Mouse (Mus musculus): Measurements from ENCODE around the gene Mbtps1.

Gene Mbtps1

GRCm38 (mm10) chr8:119557821-119558602, 523 bp downstream of the Mbtps1 start:
- no peak for DNase-seq (ENCODE audit: extremely low spot score)

GRCm38 (mm10) chr8:119557132-119557531, 1.4 kb downstream of the Mbtps1 start:
- DNase-seq (ENCODE audit: extremely low spot score), result no peak

DNA sequence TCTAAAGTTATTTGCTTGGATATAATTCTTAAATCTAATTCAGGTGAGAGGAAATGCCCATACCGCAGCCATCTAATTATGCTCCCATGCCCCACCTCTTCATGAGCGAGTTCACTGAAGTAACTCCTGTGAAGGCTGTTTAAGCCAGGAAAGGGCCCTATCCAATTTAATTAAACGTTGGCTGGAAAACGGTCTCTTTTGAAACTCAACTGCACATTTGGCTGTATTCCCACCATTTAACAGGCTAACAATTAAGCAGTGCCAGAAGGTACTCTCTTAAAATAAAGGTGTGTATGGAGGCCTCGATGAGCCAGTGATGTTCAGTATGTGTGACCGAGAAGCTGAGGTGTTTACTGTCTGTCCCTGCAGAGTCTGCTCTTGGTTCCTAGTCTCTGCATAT, 2.7 kb downstream of the Mbtps1 start:
- no peak for DNase-seq (ENCODE audit: extremely low spot score)

GRCm38 (mm10) chr8:119552967-119553366, 5.6 kb downstream of the Mbtps1 start:
- no peak for DNase-seq (ENCODE audit: extremely low spot score)

DNA sequence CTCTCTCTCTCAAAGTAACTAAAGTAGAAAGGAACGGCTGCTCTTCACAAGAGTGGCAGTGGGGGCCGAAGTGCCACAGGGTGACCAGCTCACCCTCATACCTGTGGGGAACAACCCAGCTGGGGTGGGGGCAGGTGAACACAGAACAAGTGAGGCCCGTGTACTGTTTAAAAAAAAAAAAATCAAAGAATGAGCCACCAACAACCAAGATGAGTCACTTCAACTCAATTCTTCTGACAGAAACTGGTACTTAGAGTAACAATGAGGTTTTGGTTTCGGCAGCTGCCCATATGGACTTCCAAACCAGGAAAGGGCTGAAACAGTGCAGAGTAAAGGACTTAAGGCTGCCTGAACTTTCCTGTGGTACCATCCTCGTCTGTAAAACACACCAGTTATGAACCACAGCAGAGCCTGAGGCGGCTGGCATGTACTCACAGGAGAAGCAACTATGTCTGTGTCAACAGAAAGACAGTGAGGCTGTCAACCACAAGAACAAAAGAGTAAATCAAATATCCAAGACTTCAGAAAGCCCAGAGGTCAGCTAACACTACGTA, 9.9 kb downstream of the Mbtps1 start:
- DNase-seq (ENCODE audit: extremely low spot score), result no peak

DNA sequence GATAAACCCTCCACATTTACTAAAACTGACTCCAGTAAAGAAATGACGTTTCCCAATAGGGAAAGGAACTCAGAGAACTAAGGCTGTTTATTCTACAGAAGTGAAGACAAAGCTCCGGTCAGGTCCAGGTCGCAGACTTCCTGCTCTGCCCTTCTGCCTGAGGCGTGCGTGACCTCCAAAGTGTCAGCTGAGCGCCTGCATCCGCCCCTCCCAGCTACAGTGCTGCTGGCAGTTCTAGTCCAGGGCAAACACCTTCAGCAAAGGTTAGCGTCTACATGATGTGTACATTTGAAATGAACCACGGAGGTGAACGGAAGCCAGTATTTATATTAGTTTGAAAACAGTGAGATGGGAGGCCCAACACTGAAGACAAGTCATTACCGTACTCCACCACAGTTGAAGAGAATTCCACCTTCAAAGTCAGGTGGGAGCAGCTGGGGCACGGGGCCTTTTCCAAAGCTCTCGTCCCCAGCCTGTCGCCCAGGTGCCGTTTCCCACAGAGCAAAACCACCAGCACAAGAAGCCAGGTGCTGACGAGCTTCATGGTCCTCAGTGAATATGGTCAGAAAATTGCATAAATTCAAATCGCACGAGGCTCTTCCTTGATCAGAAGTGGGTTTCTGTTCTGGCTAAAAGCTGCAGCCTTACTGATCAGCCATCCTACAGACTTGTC, 11.4 kb downstream of the Mbtps1 start:
- DNase-seq (ENCODE audit: extremely low spot score), result no peak

- no peak for DNase-seq (ENCODE audit: extremely low spot score)
Measured at GRCm38 (mm10) chr8:119545791-119546190, 12.7 kb downstream of the Mbtps1 start.

- no peak for DNase-seq (ENCODE audit: extremely low spot score)
Measured at GRCm38 (mm10) chr8:119545180-119545579, 13.4 kb downstream of the Mbtps1 start.

GRCm38 (mm10) chr8:119544606-119545005, 13.9 kb downstream of the Mbtps1 start:
- DNase-seq (ENCODE audit: extremely low spot score), result no peak

GRCm38 (mm10) chr8:119531973-119532372, 26.6 kb downstream of the Mbtps1 start:
- no peak for DNase-seq (ENCODE audit: extremely low spot score)

- no peak for DNase-seq (ENCODE audit: extremely low spot score)
Measured at GRCm38 (mm10) chr8:119531397-119531796, 27.1 kb downstream of the Mbtps1 start.

DNA sequence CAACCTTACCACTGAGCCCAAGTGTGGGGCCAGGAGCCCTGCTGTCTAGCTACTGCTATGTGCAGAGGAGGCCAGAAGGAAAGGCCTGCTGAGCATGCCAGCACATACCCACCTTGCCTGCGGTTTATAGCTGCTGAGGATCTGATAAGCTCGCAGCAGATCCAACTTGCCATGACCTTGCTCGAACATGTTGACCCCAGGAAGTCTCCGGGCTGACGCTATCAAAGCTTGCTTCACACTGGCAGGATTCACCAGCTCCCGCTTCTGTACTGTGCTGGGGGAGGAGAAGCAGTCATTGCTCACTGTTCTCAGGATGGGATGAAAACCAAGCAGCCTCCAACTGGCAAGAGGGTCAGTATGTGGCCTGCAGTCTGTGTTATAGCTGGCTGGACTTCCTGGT, 27.6 kb downstream of the Mbtps1 start:
- no peak for DNase-seq (ENCODE audit: extremely low spot score)

GRCm38 (mm10) chr8:119528762-119529161, 29.8 kb downstream of the Mbtps1 start:
- no peak for DNase-seq (ENCODE audit: extremely low spot score)

- DNase-seq (ENCODE audit: extremely low spot score), result no peak
Measured at GRCm38 (mm10) chr8:119520102-119520501, 38.4 kb downstream of the Mbtps1 start.

DNA sequence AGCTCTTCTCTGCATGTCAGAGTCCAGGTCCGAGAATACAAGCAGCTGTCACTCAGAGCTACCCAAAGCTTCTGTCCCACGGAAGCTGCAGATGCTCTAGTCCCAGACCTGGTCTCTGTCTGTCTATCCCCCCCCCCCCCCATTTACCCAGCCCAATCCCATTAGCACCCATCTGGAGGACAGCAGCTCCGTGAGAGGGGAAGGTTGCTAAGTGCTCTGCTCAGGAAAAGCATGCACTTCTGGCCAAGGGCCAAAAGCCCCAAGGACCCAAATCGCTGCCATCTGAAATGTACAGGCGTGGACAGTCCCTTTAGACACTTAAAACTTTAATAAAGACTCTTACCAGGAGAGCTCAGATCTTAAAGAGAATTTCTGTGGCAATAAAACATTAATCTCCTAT, 41.9 kb downstream of the Mbtps1 start:
- no peak for DNase-seq (ENCODE audit: extremely low spot score)

GRCm38 (mm10) chr8:119515767-119516166, 42.8 kb downstream of the Mbtps1 start:
- no peak for DNase-seq (ENCODE audit: extremely low spot score)

DNA sequence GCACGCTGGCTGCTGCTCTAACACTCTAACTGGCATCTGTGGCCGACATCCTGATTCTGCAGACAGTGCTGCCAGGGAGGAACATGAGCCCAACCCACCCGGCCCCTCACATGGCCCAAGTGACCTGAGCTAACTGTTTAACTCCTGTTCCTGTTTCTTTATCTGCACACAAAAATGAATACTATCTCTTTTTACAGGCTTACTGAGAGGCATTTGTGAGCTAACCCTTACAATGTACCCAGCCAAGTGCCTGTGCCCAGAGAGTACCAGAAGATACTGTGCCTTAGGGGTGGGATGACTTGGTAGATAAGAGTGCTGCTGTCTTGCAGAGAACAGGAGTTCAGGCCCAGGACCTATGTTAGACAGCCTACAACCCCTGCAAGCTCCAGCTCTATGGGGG, 43.6 kb downstream of the Mbtps1 start:
- DNase-seq (ENCODE audit: extremely low spot score), result no peak

GRCm38 (mm10) chr8:119513405-119513804, 45.1 kb downstream of the Mbtps1 start:
- DNase-seq (ENCODE audit: extremely low spot score), result no peak

- DNase-seq (ENCODE audit: extremely low spot score), result no peak
Measured at GRCm38 (mm10) chr8:119511722-119512121, 46.8 kb downstream of the Mbtps1 start.

GRCm38 (mm10) chr8:119510471-119510870, 48.1 kb downstream of the Mbtps1 start:
- DNase-seq (ENCODE audit: extremely low spot score), result no peak

- DNase-seq (ENCODE audit: extremely low spot score), result no peak
Measured at GRCm38 (mm10) chr8:119506106-119506505, 52.4 kb downstream of the Mbtps1 start.

GRCm38 (mm10) chr8:119505488-119505887, 53.0 kb downstream of the Mbtps1 start:
- DNase-seq (ENCODE audit: extremely low spot score), result no peak

DNA sequence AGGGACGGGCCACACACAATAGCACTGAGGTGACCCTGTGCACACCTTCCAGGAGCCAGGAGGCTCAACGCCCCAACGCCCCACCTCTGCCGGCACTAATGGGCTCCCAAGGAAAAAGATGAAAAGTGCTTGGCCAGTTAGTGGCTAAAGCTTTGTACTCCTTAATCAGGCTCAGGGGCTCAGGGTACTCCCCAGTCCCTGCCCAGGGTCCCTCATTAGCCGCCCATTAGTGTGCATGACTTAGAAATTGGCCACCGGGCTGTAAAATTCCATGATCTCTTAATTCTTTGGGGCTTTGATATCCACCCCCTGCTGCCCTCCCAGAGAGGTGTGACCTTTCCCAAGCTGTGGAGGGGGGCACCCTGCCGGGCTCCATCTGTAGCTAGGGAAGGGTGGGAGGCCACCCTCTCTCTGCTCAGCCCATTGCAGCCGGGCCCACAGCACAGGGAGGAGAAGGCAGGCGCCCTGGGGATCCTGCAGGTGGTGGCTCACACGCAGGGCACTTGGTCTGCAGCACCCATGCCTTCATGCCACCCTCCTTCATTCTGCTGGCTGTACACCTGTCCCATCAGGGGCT, 55.3 kb downstream of the Mbtps1 start:
- DNase-seq (ENCODE audit: extremely low spot score), result no peak

Measured in embryo, embryonic 9.5 days (tissue).